Mouse (Mus musculus): ENCODE data around the gene Rab35. TPM values are rescaled to one million over a fixed set of nuclear protein-coding genes. Genes with fewer than 3 reads are reported as not detected.

The Rab35 gene
- polyA plus RNA-seq, 1 experiment: 50.3 TPM

- H3K27ac ChIP-seq (ENCODE audit: insufficient read depth, low read depth, low read length): no peak overlapping the region
- no peaks in the 10 kb centered on the region for H3K27me3 ChIP-seq (replicated peaks; ENCODE audit: control insufficient read depth, insufficient read depth, low read length)
- peaks cover 4% of the 10 kb centered on the region; the same call in 1 of the 2 replicates for H3K4me1 ChIP-seq (ENCODE audit: control insufficient read depth, insufficient read depth, low read length)
- WGBS: 27% methylated on average over 3 of the region's 3 CpGs
- DNase-seq: peak; percentile 33
- TF ChIP-seq POLR2A (IDR thresholded peaks at IDR 0.05; ENCODE audit: low read depth, low read length) (no peak), CTCF (conservative IDR thresholded peaks at IDR 0.05; ENCODE audit: insufficient read depth, insufficient read length, low read depth, low read length) (no peak)
- H3K36me3 ChIP-seq (ENCODE audit: control insufficient read depth, insufficient read depth, low read length): peaks cover 2% of the 10 kb centered on the region
- no peak overlapping the region for H3K4me3 ChIP-seq (ENCODE audit: insufficient read depth, low read depth, low read length)
These were observed 17.2 kb downstream of the Rab35 start for GRCm38 (mm10) chr5:115648876-115649275.

GRCm38 (mm10) chr5:115649699-115650098 is 18.0 kb downstream of the Rab35 start:
- 81% methylated on average over 8 of the region's 8 CpGs for WGBS
- DNase-seq: no peak
- TF ChIP-seq CTCF (conservative IDR thresholded peaks at IDR 0.05; ENCODE audit: insufficient read depth, insufficient read length, low read depth, low read length) (no peak), POLR2A (IDR thresholded peaks at IDR 0.05; ENCODE audit: low read depth, low read length) (no peak)

DNA sequence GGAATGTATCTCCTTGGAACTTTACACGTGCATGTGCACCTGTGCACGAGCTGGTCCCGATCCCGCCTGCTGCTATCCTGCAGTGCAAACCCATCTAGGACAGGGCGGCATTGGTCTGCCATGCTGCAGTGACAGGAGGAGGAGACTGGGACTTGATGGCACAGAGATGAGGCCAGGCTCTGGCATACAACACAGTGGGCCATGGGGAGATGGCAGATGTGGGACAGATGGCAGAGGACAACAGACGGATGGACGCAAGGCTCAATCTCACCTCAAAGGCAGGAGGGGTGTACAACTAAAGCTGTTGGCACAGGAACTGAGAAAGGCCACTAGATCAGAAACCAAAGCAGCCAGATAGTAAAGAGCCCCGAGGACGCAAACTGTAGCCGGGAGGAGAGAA is 19.2 kb downstream of the Rab35 start:
- no peak for DNase-seq
- Histone ChIP-seq H3K27me3 (replicated peaks; ENCODE audit: control insufficient read depth, insufficient read depth, low read length) (no peaks in the 10 kb centered on the region), H3K36me3 (ENCODE audit: control insufficient read depth, insufficient read depth, low read length) (peaks cover 2% of the 10 kb centered on the region), H3K4me1 (ENCODE audit: control insufficient read depth, insufficient read depth, low read length) (peaks cover 4% of the 10 kb centered on the region; the same call in 1 of the 2 replicates), H3K4me3 (ENCODE audit: insufficient read depth, low read depth, low read length) (no peak overlapping the region), H3K27ac (ENCODE audit: insufficient read depth, low read depth, low read length) (no peak overlapping the region)
- WGBS: 95% methylated on average over 10 of the region's 10 CpGs
- TF ChIP-seq POLR2A (IDR thresholded peaks at IDR 0.05; ENCODE audit: low read depth, low read length) (no peak), CTCF (conservative IDR thresholded peaks at IDR 0.05; ENCODE audit: insufficient read depth, insufficient read length, low read depth, low read length) (no peak)

More at GRCm38 (mm10) chr5:115649699-115650098, 18.0 kb downstream of the Rab35 start:
- peaks cover 4% of the 10 kb centered on the region; the same call in 1 of the 2 replicates for H3K4me1 ChIP-seq (ENCODE audit: control insufficient read depth, insufficient read depth, low read length)
- no peak overlapping the region for H3K4me3 ChIP-seq (ENCODE audit: insufficient read depth, low read depth, low read length)
- H3K27ac ChIP-seq (ENCODE audit: insufficient read depth, low read depth, low read length): no peak overlapping the region
- peaks cover 2% of the 10 kb centered on the region for H3K36me3 ChIP-seq (ENCODE audit: control insufficient read depth, insufficient read depth, low read length)
- no peaks in the 10 kb centered on the region for H3K27me3 ChIP-seq (replicated peaks; ENCODE audit: control insufficient read depth, insufficient read depth, low read length)

GRCm38 (mm10) chr5:115651821-115652220 is 20.1 kb downstream of the Rab35 start:
- Histone ChIP-seq H3K36me3 (ENCODE audit: control insufficient read depth, insufficient read depth, low read length) (no peaks in the 10 kb centered on the region), H3K27me3 (replicated peaks; ENCODE audit: control insufficient read depth, insufficient read depth, low read length) (no peaks in the 10 kb centered on the region), H3K4me1 (ENCODE audit: control insufficient read depth, insufficient read depth, low read length) (peaks cover 4% of the 10 kb centered on the region; the same call in 1 of the 2 replicates), H3K4me3 (ENCODE audit: insufficient read depth, low read depth, low read length) (no peak overlapping the region), H3K27ac (ENCODE audit: insufficient read depth, low read depth, low read length) (no peak overlapping the region)
- DNase-seq: no peak
- TF ChIP-seq POLR2A (IDR thresholded peaks at IDR 0.05; ENCODE audit: low read depth, low read length): no peak
- no peak for TF ChIP-seq CTCF (conservative IDR thresholded peaks at IDR 0.05; ENCODE audit: insufficient read depth, insufficient read length, low read depth, low read length)
- WGBS: 93% methylated on average over 10 of the region's 10 CpGs

GRCm38 (mm10) chr5:115652681-115653575 is 21.2 kb downstream of the Rab35 start:
- no peaks in the 10 kb centered on the region for H3K36me3 ChIP-seq (ENCODE audit: control insufficient read depth, insufficient read depth, low read length)
- TF ChIP-seq POLR2A (IDR thresholded peaks at IDR 0.05; ENCODE audit: low read depth, low read length): peak; percentile 74
- peak; percentile 81 for TF ChIP-seq CTCF (conservative IDR thresholded peaks at IDR 0.05; ENCODE audit: insufficient read depth, insufficient read length, low read depth, low read length)
- WGBS: 2% methylated on average over 35 of the region's 35 CpGs
- peaks cover 4% of the 10 kb centered on the region; the same call in 1 of the 2 replicates for H3K4me1 ChIP-seq (ENCODE audit: control insufficient read depth, insufficient read depth, low read length)
- peak overlapping the region; percentile 49 for H3K27ac ChIP-seq (ENCODE audit: insufficient read depth, low read depth, low read length)
- H3K27me3 ChIP-seq (replicated peaks; ENCODE audit: control insufficient read depth, insufficient read depth, low read length): no peaks in the 10 kb centered on the region
- DNase-seq: peak; percentile 100
- peak overlapping the region; percentile 62 for H3K4me3 ChIP-seq (ENCODE audit: insufficient read depth, low read depth, low read length)

- H3K4me1 ChIP-seq (ENCODE audit: control insufficient read depth, insufficient read depth, low read length): peaks cover 4% of the 10 kb centered on the region; the same call in 1 of the 2 replicates
- DNase-seq: no peak
- TF ChIP-seq POLR2A (IDR thresholded peaks at IDR 0.05; ENCODE audit: low read depth, low read length) (no peak), CTCF (conservative IDR thresholded peaks at IDR 0.05; ENCODE audit: insufficient read depth, insufficient read length, low read depth, low read length) (no peak)
- no peak overlapping the region for H3K4me3 ChIP-seq (ENCODE audit: insufficient read depth, low read depth, low read length)
- 80% methylated on average over 12 of the region's 12 CpGs for WGBS
- no peaks in the 10 kb centered on the region for H3K36me3 ChIP-seq (ENCODE audit: control insufficient read depth, insufficient read depth, low read length)
- no peak overlapping the region for H3K27ac ChIP-seq (ENCODE audit: insufficient read depth, low read depth, low read length)
- H3K27me3 ChIP-seq (replicated peaks; ENCODE audit: control insufficient read depth, insufficient read depth, low read length): no peaks in the 10 kb centered on the region
These were observed 22.1 kb downstream of the Rab35 start for GRCm38 (mm10) chr5:115653776-115654175.

- 72% methylated on average over 6 of the region's 6 CpGs for WGBS
- Histone ChIP-seq H3K4me1 (ENCODE audit: control insufficient read depth, insufficient read depth, low read length) (peaks cover 4% of the 10 kb centered on the region; the same call in 1 of the 2 replicates), H3K27ac (ENCODE audit: insufficient read depth, low read depth, low read length) (no peak overlapping the region), H3K4me3 (ENCODE audit: insufficient read depth, low read depth, low read length) (no peak overlapping the region), H3K27me3 (replicated peaks; ENCODE audit: control insufficient read depth, insufficient read depth, low read length) (no peaks in the 10 kb centered on the region), H3K36me3 (ENCODE audit: control insufficient read depth, insufficient read depth, low read length) (no peaks in the 10 kb centered on the region)
- TF ChIP-seq POLR2A (IDR thresholded peaks at IDR 0.05; ENCODE audit: low read depth, low read length): no peak
- no peak for TF ChIP-seq CTCF (conservative IDR thresholded peaks at IDR 0.05; ENCODE audit: insufficient read depth, insufficient read length, low read depth, low read length)
- no peak for DNase-seq
These were observed 25.0 kb downstream of the Rab35 start for GRCm38 (mm10) chr5:115656677-115657076.
